Mouse (Mus musculus) cerebellum, postnatal 25 days (tissue): Measurements from ENCODE around the gene Cnpy2.
"Not testable (repeated sequence)": the region's sequence is repeated elsewhere in the genome, so short reads cannot be mapped to it uniquely, and the experiment has no call there.

Experiments
- DNase-seq, 2 experiments: peaks; one replicate each; pipeline ENCODE4 v3.0.0; 2021; ENCODE audit warnings: mixed read lengths in 2 of 2

Gene Cnpy2

DNA sequence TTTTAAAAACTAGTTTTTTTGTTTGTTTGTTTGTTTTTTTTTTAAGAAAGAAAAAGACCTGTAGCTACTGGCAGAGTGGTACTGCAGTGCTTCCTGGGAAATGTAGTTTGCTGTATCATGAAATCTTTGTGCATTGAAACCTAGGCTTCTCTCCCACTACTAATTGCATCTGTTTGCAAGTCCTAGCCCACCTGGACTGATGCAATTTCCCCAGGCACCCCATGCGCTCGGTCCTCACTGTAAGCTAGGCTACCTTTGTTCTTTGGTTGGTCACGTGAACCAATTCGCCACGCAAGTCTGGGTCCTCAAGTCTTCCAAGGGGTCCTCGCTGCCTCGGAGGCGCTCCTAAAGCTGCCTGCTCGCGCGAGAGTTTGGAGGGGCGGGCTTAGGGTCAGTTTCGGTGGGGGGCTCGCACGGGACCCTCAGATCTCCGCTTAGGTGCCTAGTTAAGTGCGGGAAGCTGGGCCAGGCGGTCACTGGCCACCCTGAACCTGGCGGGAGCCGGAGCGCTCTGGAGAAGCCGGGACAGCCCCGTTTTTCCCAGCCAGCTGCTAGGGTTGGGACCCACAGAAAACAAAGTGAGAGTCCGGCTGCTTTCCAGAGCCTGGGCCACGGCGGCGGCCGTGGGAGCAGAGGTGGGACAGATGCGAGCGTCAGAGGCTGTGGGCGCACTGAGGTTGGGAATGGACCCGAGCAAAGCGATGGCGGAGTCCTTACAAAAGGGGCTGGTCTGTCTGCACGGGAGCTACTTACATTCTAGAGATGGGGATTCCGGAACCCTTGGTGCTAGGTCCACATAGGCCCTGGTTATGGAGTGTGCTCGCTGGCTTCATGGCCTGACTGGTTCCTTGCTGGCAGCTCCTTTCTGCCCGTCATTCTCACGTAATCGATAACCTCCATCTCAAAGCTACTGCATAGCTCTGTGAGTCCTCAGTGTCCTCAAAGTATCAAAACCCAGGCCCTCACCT, at the start of gene Cnpy2:
Gene Cnpy2, plus strand, starts transcription at position 319 of the 968 bp plus-strand sequence.
- DNase-seq: peak; percentile 80 to 87

DNA sequence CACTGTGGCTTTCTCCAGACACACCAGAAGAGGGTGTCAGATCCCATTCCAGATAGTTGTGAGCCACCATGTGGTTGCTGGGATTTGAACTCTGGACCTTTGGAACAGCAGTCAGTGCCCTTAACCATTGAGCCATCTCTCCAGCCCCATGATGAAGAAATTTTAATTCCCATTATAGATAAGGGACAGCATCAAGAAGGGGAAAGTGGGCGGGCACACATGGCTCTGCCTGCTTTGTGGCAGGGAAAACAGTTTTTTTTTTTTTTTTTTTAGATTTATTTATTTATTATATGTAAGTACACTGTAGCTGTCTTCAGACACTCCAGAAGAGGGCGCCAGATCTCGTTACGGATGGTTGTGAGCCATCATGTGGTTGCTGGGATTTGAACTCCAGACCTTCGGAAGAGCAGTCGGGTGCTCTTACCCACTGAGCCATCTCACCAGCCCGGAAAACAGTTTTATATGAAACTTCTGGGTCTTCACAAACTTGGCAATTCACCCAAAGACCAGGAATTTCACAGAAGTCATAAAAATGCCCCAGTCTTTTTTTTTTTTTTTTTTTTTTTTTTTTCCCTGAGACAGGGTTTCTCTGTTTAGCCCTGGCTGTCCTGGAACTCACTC, 49.3 kb upstream of the Cnpy2 start:
- not testable (repeated sequence) for DNase-seq

DNA sequence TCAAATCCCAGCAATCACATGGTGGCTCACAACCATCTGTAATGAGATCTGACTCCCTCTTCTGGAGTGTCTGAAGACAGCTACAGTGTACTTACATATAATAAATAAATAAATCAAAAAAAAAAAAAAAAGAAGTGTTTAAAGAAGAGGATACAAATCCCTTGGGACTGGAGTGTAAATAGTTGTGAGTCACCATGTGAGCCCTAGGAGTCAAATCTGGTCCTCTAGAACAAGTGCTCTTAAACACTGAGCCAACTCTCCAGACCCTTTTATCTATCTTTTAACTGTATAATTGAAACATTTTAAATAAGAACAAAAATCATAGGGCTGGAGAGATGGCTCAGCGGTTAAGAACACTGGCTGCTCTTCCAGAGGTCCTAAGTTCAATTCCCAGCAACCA, 46.9 kb upstream of the Cnpy2 start:
- not testable (repeated sequence) for DNase-seq

DNA sequence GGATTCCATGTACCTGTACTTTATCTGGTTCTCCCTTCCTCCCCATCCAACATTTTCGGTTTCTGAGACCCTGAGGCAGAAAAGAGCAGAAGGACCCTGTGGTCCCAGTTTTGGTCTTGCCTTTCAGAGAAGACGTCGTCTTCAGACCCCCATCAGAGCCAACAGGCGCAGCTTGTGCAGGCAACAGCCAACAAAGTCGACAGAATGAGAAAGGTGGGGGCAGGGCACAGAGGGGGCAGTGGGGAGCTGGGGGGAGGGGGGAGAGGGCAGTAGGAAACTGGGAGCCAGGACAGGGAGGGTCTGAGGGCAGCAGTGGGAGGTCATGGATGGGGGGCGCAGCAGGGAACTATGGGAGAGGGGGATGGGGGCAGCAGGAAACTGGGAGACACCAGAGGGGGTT, 44.1 kb upstream of the Cnpy2 start:
- DNase-seq: no peak

DNA sequence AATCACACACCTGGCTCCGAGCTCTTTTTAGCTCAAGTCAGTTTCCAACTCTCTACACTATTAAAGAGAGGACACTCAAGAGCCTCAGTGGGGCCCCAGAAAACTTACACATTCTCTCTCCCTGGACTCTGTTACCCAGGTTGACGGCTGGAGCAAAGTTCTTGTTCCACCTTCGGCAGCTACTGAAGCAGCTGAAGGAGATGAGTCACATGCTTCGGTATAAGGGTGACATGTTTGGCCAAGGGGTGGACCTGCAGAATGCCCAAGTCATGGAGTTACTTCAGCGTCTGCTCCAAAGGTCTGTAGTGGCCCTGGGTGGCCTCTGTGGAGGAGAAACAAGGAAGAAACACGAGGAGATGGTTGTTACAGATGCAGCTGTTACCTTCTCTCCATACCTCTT, 41.3 kb upstream of the Cnpy2 start:
- DNase-seq: no peak

DNA sequence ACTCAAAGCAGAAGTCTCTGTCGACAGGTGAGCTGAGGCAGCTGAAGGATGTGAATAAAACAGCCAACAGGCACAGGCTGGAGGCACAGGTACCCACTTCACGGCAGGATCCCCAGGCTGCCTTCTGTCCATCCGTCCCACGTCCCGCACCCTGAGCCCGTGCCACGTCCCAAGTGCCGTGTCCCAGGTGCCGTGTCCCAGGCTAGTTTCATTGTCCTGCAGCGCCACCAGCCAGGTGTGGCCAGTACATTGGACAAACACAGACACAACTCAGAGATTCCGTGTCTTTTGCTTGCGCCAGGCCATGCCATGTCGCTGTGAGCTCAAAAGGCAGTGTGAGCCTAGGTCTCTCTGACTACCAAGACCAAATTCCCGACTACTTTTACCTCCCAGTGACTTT, 40.6 kb upstream of the Cnpy2 start:
- peak in 1 of 2 experiments; percentile 47 for DNase-seq

DNA sequence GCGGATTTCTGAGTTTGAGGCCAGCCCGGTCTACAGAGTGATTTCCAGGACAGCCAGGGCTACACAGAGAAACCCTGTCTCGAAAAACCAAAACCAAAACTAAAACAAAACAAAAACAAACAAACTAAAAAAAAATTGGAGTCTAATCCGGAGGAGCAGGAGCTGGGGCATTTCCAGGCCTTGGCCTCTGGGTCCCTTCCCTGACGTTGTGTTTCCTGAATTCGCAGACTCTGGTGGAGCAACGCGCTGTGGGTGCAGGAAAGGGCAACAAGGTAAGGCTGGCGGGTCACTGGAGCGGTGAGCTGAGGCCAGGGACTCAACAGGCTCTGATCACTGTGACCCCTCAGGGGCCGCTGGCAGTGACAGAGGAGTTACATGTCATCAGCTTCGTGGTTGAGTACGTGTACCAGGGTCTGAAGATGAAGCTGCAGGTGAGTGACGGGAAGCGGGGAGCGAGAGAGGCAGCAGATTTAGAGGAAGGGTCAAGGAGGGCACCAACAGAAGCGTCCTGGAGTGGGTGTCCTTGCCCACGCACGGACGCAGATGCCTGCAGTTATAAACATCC, 39.3 kb upstream of the Cnpy2 start:
- peak in 1 of 2 experiments; percentile 55 for DNase-seq

DNA sequence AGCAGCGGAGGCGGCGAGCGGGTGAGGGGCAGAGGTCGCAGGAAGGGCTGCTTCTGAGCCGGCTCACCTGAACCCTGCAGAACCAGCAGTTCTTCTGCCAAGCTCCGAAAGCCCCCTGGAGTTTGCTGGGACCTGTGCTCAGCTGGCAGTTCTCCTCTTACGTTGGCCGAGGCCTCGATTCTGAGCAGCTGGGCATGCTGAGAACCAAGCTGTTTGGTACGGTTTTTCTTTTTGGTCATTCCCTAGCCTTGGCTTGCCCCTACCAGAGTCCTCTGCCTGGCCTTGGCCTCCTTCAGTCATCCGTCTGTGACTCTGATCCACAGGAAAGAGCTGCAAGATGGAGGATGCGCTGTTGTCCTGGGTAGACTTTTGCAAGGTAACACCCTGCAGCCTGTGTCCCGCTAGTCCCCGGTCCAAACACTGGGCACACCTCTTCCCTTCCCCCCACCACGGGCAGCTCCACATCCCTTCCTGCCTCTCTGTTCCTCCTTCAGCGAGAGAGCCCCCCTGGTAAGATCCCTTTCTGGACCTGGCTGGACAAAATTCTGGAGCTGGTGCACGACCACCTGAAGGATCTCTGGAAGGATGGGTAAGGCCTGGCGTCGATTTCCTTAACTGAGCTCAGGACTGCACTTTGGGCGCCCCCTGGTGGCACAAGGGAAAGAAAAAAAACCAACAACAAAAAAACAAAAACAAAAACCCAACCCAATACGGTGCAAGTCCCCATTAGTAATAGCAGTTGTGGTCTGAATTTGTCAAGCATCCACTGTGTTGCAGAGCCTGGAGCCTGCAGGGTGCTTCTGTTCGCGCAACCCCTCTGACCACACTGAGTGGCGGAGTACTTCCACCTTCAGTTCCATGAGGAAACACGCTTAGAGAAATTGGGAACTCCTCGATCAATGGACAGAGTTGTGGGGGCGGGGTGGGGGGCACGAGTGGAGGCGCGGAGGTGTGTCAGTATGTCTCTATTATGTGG, 38.4 kb upstream of the Cnpy2 start:
- peak; percentile 97 to 99 for DNase-seq

DNA sequence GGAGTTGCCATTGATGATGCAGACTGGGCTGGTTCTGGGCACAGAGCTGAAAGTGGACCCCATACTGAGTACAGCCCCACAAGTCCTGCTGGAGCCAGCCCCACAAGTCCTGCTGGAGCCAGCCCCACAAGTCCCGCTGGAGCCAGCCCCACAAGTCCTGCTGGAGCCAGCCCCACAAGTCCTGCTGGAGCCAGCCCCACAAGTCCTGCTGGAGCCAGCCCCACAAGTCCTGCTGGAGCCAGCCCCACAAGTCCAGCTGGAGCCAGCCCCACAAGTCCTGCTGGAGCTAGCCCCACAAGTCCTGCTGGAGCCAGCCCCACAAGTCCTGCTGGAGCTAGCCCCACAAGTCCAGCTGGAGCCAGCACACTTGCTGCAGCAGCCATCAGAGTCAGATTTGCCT, 31.7 kb upstream of the Cnpy2 start:
- DNase-seq: peak in 1 of 2 experiments; percentile 33

DNA sequence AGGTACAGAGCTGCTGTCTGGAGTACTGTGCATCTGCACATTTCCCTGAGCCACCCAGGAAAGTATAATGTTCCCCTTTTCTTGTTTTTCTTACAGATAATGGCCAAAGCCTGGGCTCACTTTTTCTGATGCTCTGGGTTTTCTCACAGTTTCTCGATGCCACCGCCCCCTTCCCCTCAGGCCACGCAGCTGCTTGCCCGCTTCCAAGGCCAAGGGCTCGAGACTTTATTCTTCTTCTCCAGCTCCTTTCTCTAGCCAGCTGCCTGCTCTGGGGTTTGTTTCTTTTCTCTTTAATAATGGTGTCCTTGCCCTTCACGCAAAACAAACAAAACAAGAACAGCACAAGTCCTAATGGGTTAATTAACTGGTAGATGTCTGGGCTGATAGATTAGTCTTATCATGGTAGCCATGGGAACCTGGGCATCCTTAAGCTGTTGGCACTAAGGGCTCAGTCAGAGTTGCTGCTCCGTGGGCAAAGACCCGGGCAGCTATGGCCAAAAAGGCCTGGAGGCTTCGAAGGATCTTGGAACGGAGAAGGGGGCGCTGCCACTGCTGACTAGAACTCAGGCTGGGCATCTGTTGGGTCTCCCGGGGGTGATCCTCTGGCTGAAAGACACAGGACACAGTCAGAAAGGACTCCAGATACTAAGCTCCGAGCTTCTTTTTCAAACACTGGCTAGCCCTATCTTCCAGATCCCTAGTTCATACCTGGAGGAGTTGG, 25.7 kb upstream of the Cnpy2 start:
- peak; percentile 33 to 47 for DNase-seq

DNA sequence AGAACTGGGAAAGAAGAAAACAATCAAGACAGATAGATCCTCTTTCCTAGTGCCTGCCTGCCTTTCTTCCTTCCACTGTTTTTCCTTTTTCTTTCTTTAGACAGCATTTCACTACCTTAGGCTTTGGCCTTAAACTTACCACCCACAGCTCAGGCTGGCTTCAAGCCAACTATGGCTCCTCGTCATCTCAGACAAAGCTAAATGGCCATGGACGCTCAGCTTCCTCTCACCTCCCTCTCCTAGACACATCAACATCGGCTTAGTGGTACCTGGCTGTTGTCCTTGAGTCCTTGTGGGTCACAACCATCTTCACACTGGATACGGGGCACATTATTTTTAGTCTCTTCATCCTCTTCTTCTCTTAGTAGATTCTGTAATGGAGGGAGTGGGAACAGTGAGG, 25.0 kb upstream of the Cnpy2 start:
- peak; percentile 77 to 82 for DNase-seq

DNA sequence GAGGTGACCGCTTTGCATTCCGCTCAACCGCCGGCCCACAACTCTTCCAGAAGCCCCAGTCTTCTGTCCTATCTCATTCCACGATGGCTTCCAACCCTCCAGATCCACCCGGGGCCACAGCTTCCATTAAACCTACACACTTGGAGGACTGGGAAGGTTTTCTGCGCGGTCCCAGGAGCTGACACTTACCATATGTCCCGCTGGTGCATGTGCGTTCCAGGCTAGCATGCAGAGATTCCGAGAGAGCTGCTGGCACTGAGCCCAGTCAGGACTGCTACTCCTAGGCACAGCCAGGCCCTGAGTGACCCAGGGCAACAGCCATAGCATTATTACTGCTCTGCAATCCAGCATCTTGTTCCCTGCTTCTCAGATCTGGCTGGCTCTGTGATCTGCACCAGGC, 24.6 kb upstream of the Cnpy2 start:
- DNase-seq: peak; percentile 79 to 82

DNA sequence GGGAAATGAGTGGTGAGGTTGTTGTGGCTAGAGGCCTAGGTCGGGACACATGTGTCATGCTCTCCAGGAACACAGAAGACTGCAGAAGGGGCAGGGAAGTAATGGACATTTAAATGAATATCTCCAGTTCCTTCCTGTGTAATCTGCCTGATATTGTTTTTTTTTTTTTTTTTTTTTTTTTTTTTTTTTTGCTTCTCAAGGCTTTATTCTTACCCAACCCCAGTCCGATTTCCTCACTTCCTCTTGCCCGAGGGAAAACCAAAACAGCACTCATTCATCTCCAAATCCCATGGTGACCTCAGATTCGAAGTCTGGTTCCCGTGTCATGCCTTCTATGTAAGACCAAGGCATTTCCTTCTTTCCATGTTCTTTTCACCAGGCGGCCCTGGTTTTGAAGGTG, 24.0 kb upstream of the Cnpy2 start:
- DNase-seq: no peak

DNA sequence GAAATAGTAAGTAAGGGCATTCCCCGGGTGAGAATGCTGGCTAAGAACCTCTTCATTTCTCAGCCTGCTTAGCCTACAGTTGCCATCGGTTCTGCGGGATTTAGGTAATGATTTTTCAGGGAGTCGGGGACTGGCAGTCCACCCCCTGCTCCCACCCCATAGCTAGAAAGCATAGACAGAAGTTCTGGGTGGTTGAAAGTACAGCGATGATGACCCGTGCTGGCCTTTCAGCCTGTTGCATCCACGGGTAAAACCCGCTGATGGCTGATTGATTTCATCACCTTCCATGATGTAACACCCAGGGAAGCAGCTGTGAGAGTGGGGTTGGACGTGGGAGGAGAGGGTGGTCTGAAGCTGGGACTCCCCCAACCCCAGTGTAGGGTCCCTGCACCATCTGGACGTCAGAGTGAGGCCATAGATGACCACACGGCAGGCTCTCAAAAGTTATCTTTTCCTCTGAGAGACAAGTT, 23.5 kb upstream of the Cnpy2 start, which contains the start of gene Il23a:
Gene Il23a, minus strand, starts transcription at position 51 of the 470 bp plus-strand sequence.
- DNase-seq: no peak

DNA sequence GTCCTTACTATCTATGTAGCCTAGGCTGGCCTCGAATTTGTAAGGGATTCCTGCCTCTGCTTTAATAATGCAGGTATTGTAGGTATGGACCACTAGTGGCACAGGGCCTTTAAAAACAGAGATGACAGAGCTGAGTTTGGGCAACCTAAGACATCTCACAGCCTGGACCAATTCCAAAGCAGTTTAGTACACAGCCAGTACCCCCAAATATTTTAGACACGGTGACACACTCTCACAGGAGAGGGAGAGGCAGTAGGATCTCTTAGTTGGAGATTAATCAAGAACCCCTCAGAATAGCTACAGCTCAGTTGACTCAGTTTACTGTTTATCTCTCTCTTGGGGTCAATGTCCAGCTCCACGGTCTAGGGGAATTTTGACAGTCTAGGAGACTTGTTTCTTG, 19.9 kb upstream of the Cnpy2 start:
- DNase-seq: no peak

DNA sequence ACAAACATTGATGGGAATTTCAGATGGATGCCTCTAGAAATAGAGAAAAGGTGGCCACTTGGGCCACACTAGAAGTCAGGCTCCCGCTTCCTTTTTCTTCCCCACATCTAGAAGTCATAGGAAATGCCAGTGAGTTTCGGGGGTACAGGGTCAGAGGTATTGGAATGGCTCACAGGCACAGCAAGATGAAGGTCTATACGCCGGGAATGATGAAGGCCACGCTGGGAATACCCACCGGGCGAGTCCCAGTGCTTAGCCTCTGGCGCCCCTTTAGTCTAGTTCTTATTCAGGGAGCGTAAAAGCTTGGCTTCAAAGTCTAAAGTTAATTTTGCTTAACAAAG, 19.5 kb upstream of the Cnpy2 start:
- DNase-seq: no peak

DNA sequence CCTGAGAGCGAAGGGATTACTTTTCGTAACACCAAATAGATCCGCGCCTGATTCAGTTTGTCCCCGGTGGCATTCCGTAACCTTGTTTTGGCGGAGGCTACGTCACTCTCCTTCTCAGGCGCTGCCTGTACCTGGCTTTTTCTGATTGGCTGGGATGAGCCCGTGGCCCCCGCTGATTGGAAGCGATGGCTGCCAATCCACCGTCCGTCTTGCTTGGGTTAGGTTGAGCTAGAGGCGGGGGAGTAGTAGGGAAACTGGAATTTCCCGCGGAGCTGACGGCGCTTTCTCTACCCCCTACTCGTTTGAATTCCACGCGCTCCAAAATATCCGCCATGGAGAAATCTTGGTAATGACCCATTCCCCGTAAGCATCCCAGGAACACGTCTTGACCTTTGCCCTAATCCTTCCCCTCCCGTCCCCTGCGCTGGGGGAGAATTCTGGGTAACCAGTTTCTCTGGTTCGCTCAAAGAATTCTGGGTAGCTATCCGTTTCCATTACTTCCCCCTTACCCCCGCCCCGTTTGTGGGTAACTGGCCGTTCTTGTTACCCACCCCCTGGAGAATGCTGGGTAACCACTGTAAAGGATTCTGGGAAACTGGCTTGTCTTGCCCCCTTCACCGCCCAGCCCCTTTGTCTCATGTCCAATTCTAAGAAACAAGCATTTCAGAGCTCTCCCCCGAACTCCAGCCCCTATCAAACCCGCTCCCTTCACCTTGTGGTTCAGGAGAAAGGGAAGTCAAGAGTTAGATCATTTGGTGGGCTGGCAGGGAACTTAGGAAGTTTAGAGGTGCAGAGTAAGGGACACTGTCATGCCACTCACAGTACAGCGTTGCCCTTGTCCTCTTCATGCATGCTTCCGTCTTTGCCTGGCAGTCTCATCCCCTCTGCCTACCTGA, 18.9 kb upstream of the Cnpy2 start, which contains the start of gene Pan2:
Gene Pan2, plus strand, starts transcription at position 210 of the 896 bp plus-strand sequence.
- peak; percentile 100 for DNase-seq

DNA sequence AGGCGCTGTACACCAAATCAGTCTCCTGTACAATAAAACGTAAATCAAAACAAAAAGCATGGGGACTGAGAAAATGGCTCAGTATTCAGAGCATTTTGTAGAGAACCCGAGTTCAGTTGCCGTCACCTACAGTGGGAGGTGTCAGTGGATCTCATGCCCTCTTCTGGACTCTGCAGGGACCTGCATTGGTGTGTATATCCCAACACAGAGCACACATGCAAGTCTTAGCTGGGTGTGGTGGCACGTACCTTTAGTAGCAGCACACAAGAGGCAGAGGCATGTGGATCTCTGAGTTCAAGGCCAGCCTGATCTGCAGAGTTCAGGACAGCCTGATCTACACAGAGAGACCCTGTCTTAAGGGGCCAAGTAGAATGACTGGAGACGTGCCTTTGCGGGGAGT, 12.6 kb upstream of the Cnpy2 start:
- DNase-seq: no peak

DNA sequence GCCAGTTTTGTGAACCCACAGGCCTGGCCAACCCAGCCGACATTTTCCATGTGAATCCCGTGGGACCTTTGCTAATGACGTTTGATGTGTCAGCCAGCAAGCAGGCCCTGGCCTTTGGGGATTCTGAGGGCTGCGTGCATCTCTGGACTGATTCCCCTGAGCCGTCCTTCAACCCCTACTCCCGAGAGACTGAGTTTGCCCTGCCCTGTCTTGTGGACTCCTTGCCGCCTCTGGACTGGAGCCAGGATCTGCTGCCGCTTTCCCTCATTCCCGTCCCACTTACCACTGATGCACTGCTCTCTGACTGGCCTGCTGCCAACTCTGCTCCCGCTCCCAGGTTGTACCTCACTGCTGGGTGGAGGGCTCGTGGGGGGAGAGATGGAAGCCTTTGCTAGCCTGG, 12.1 kb upstream of the Cnpy2 start:
- DNase-seq: peak; percentile 64 to 77

DNA sequence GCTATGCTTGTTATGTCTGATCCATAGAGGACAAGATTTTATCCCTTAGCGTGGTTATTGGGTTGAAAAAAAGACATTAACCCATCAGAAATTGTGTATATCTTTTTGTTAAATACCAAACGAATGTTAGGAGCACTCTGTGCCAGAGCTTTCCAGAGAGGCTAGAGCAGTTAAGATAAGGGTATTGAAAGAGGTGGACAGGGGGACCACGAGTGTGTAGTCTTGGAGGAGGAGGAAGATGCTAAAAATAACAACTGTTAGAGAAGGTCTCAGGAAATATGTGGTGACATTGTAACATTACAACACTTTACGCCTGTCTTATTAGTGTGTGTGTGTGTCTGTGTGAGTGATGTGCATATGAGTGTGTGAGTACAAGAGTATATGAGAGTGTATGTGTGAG, 11.4 kb upstream of the Cnpy2 start:
- no peak for DNase-seq

DNA sequence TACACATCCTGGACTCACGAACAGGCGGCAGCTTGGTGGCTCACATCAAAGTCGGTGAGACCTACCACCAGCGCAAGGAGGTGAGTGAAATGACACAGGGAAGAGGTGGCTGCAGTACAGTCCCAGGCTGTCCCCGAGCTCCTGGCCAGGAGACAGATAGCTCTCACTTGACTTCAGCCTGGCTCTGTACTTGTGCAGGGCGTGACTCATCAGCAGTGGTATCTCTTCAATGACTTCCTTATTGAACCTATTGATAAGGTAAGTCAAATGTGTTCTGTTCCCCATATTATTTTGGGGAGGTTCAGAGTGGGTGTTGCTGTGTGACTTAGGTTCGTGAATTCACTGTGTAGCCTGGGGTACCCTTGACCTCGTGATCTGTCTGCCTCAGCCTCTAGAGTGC, 6.7 kb upstream of the Cnpy2 start:
- DNase-seq: no peak
